Mouse (Mus musculus): ENCODE measurements around the gene Top2a. TPM values are rescaled to one million over a fixed set of nuclear protein-coding genes. Genes with fewer than 3 reads are reported as not detected.

Top2a gene
- polyA plus RNA-seq, 1 experiment: 674 TPM

GRCm38 (mm10) chr11:98971316-98972031 lies 52.5 kb downstream of the Top2a start:
- no peak overlapping the region for H3K9ac ChIP-seq (ENCODE audit: low read depth, poor library complexity, severe bottlenecking)
- peak overlapping the region; percentile 7; the same call in 1 of the 2 replicates for H3K27ac ChIP-seq (ENCODE audit: insufficient read depth, low read length)
- no peak overlapping the region for H3K4me3 ChIP-seq (ENCODE audit: low read depth, low read length)
- H3K36me3 ChIP-seq (ENCODE audit: control insufficient read depth, insufficient read depth, low read length, poor library complexity, severe bottlenecking): peaks cover 53% of the 10 kb centered on the region
- H3K4me1 ChIP-seq (ENCODE audit: control insufficient read depth, insufficient read depth, low read length): peaks cover 14% of the 10 kb centered on the region
- H3K9me3 ChIP-seq (replicated peaks; ENCODE audit: control insufficient read depth, insufficient read depth, low read length, poor library complexity, severe bottlenecking): no peaks in the 10 kb centered on the region
- TF ChIP-seq POLR2A (IDR thresholded peaks at IDR 0.05; ENCODE audit: insufficient read depth, low read length): no peak
- no peak for TF ChIP-seq EP300 (IDR thresholded peaks at IDR 0.05; ENCODE audit: insufficient read depth, low read depth, low read length)
- TF ChIP-seq CTCF (IDR thresholded peaks at IDR 0.05; ENCODE audit: low read depth, low read length): no peak
- no peaks in the 10 kb centered on the region for H3K27me3 ChIP-seq (ENCODE audit: control insufficient read depth, insufficient read depth, low read length, poor library complexity, severe bottlenecking)

GRCm38 (mm10) chr11:98970191-98970925 lies 53.6 kb downstream of the Top2a start:
- H3K4me3 ChIP-seq (ENCODE audit: low read depth, low read length): no peak overlapping the region
- H3K36me3 ChIP-seq (ENCODE audit: control insufficient read depth, insufficient read depth, low read length, poor library complexity, severe bottlenecking): peaks cover 53% of the 10 kb centered on the region
- no peak overlapping the region for H3K9ac ChIP-seq (ENCODE audit: low read depth, poor library complexity, severe bottlenecking)
- no peak for TF ChIP-seq CTCF (IDR thresholded peaks at IDR 0.05; ENCODE audit: low read depth, low read length)
- no peak for TF ChIP-seq EP300 (IDR thresholded peaks at IDR 0.05; ENCODE audit: insufficient read depth, low read depth, low read length)
- no peak for TF ChIP-seq POLR2A (IDR thresholded peaks at IDR 0.05; ENCODE audit: insufficient read depth, low read length)
- H3K27ac ChIP-seq (ENCODE audit: insufficient read depth, low read length): no peak overlapping the region
- H3K27me3 ChIP-seq (ENCODE audit: control insufficient read depth, insufficient read depth, low read length, poor library complexity, severe bottlenecking): no peaks in the 10 kb centered on the region
- H3K4me1 ChIP-seq (ENCODE audit: control insufficient read depth, insufficient read depth, low read length): peaks cover 17% of the 10 kb centered on the region
- no peaks in the 10 kb centered on the region for H3K9me3 ChIP-seq (replicated peaks; ENCODE audit: control insufficient read depth, insufficient read depth, low read length, poor library complexity, severe bottlenecking)

- H3K36me3 ChIP-seq (ENCODE audit: control insufficient read depth, insufficient read depth, low read length, poor library complexity, severe bottlenecking): peaks cover 53% of the 10 kb centered on the region
- H3K27ac ChIP-seq (ENCODE audit: insufficient read depth, low read length): no peak overlapping the region
These were observed 54.5 kb downstream of the Top2a start for GRCm38 (mm10) chr11:98969496-98969927.

GRCm38 (mm10) chr11:98968716-98969495 lies 55.1 kb downstream of the Top2a start:
- Histone ChIP-seq H3K4me1 (ENCODE audit: control insufficient read depth, insufficient read depth, low read length) (peaks cover 14% of the 10 kb centered on the region), H3K4me3 (ENCODE audit: low read depth, low read length) (no peak overlapping the region), H3K36me3 (ENCODE audit: control insufficient read depth, insufficient read depth, low read length, poor library complexity, severe bottlenecking) (peaks cover 49% of the 10 kb centered on the region), H3K27me3 (ENCODE audit: control insufficient read depth, insufficient read depth, low read length, poor library complexity, severe bottlenecking) (no peaks in the 10 kb centered on the region), H3K27ac (ENCODE audit: insufficient read depth, low read length) (no peak overlapping the region), H3K9me3 (replicated peaks; ENCODE audit: control insufficient read depth, insufficient read depth, low read length, poor library complexity, severe bottlenecking) (no peaks in the 10 kb centered on the region), H3K9ac (ENCODE audit: low read depth, poor library complexity, severe bottlenecking) (no peak overlapping the region; the same call in 1 of the 2 replicates)
- TF ChIP-seq CTCF (IDR thresholded peaks at IDR 0.05; ENCODE audit: low read depth, low read length) (no peak), POLR2A (IDR thresholded peaks at IDR 0.05; ENCODE audit: insufficient read depth, low read length) (no peak), EP300 (IDR thresholded peaks at IDR 0.05; ENCODE audit: insufficient read depth, low read depth, low read length) (no peak)

More at GRCm38 (mm10) chr11:98969496-98969927, 54.5 kb downstream of the Top2a start:
- no peak overlapping the region for H3K4me3 ChIP-seq (ENCODE audit: low read depth, low read length)
- no peaks in the 10 kb centered on the region for H3K27me3 ChIP-seq (ENCODE audit: control insufficient read depth, insufficient read depth, low read length, poor library complexity, severe bottlenecking)
- peaks cover 14% of the 10 kb centered on the region for H3K4me1 ChIP-seq (ENCODE audit: control insufficient read depth, insufficient read depth, low read length)
- no peak overlapping the region; the same call in 1 of the 2 replicates for H3K9ac ChIP-seq (ENCODE audit: low read depth, poor library complexity, severe bottlenecking)
- H3K9me3 ChIP-seq (replicated peaks; ENCODE audit: control insufficient read depth, insufficient read depth, low read length, poor library complexity, severe bottlenecking): no peaks in the 10 kb centered on the region
- TF ChIP-seq CTCF (IDR thresholded peaks at IDR 0.05; ENCODE audit: low read depth, low read length) (no peak), POLR2A (IDR thresholded peaks at IDR 0.05; ENCODE audit: insufficient read depth, low read length) (no peak), EP300 (IDR thresholded peaks at IDR 0.05; ENCODE audit: insufficient read depth, low read depth, low read length) (no peak)

GRCm38 (mm10) chr11:98968079-98968478 lies 55.9 kb downstream of the Top2a start:
- Histone ChIP-seq H3K9me3 (replicated peaks; ENCODE audit: control insufficient read depth, insufficient read depth, low read length, poor library complexity, severe bottlenecking) (no peaks in the 10 kb centered on the region), H3K27me3 (ENCODE audit: control insufficient read depth, insufficient read depth, low read length, poor library complexity, severe bottlenecking) (no peaks in the 10 kb centered on the region), H3K36me3 (ENCODE audit: control insufficient read depth, insufficient read depth, low read length, poor library complexity, severe bottlenecking) (peaks cover 41% of the 10 kb centered on the region), H3K4me3 (ENCODE audit: low read depth, low read length) (no peak overlapping the region), H3K4me1 (ENCODE audit: control insufficient read depth, insufficient read depth, low read length) (peaks cover 14% of the 10 kb centered on the region), H3K9ac (ENCODE audit: low read depth, poor library complexity, severe bottlenecking) (no peak overlapping the region), H3K27ac (ENCODE audit: insufficient read depth, low read length) (no peak overlapping the region)
- TF ChIP-seq CTCF (IDR thresholded peaks at IDR 0.05; ENCODE audit: low read depth, low read length) (no peak), EP300 (IDR thresholded peaks at IDR 0.05; ENCODE audit: insufficient read depth, low read depth, low read length) (no peak), POLR2A (IDR thresholded peaks at IDR 0.05; ENCODE audit: insufficient read depth, low read length) (no peak)

Data from ES-Bruce4 (cell line).